Mouse (Mus musculus) CD4-positive helper T cell, adult 2 months (primary cell): Measurements from ENCODE around the gene Txndc17.

Experiments
- DNase-seq: peaks from one replicate; pipeline ENCODE4 v3.0.0-alpha.2; 2012; ENCODE audit warnings: low read depth, missing footprints, low spot score

The Txndc17 gene

DNA sequence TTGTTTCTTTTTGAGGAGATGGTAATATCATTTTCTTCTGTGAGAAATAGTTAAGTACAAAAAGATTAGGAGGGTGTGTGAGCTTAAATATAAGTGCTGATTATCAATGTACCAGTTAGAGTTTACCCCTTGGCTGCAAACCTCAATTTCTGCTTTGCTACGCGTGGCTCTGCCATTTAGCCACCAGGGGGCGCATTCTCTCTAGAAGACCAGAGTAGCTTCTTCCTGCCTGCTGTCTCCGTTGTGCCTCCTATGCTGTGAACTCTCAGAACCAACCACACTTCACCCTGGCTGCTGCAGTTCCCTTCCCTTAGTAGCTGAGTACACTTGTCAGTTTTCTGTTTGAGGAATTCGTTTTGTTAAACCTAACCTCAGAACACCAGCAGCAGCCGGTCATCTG is 13.9 kb downstream of the Txndc17 start:
- peak; percentile 79 for DNase-seq

GRCm38 (mm10) chr11:72223414-72223813 is 16.1 kb downstream of the Txndc17 start:
- DNase-seq, result no peak

GRCm38 (mm10) chr11:72224865-72225264 is 17.5 kb downstream of the Txndc17 start:
- DNase-seq, result peak; percentile 73

DNA sequence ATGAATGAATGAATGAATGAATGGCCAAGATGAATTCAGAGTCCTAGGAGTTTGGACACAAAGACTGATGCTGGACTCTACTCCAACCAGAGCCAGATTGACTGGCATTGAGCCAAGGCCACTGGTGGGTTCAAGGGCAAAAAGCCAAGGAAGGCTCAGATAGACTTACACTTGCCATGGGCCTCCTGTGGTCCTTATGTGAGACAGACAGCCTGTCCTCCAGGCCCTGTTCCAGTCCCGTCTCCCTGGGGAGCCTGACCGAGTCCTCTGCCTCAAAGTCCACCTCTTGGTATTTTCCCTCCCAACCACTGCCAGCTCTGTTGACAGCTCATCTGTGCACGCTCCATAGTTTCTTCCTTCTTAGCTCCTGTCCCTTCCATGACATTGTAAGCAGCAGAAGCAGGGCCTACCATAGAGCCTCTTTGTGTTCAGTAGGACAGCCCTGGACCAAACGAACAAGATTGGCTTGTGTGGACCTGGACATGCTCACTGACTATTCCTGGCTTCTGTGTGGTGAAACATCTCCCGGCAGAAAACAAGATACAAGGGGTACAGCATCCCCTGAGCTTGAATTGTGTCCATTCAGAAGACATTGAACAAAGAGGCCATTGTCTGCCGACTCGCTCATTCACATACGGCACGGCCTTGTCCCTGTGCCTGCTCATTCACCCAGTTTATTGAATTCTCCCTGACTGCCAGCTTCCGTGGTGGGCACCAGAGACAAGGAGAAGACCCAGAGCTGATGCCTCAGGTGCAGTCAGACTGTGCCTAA is 18.9 kb downstream of the Txndc17 start:
- no peak for DNase-seq

GRCm38 (mm10) chr11:72226901-72227300 is 19.6 kb downstream of the Txndc17 start:
- no peak for DNase-seq

- no peak for DNase-seq
These were observed 21.2 kb downstream of the Txndc17 start for GRCm38 (mm10) chr11:72228513-72228912.

- no peak for DNase-seq
These were observed 24.7 kb downstream of the Txndc17 start for GRCm38 (mm10) chr11:72232068-72232467.

- no peak for DNase-seq
These were observed 25.6 kb downstream of the Txndc17 start for GRCm38 (mm10) chr11:72232991-72233390.

DNA sequence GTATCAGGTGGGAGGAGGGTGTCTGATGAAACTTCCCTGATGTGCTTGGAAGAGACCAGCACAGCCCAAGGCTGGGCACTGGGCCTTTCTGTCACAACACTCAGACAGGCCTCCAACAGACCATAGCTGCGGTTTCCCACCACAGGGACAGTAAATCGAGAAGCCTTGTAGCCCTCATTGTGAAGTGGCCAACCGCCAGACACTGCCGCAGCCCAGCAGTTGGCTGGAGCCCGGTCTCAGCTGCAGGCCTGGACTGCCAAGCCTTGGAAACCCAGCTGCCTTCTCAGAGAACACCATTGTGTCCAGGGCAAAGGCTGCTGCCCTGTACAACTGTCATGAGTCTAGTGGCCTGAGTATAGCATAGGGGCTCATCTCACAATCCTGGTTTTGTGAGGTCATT is 26.7 kb downstream of the Txndc17 start:
- DNase-seq, result no peak

DNA sequence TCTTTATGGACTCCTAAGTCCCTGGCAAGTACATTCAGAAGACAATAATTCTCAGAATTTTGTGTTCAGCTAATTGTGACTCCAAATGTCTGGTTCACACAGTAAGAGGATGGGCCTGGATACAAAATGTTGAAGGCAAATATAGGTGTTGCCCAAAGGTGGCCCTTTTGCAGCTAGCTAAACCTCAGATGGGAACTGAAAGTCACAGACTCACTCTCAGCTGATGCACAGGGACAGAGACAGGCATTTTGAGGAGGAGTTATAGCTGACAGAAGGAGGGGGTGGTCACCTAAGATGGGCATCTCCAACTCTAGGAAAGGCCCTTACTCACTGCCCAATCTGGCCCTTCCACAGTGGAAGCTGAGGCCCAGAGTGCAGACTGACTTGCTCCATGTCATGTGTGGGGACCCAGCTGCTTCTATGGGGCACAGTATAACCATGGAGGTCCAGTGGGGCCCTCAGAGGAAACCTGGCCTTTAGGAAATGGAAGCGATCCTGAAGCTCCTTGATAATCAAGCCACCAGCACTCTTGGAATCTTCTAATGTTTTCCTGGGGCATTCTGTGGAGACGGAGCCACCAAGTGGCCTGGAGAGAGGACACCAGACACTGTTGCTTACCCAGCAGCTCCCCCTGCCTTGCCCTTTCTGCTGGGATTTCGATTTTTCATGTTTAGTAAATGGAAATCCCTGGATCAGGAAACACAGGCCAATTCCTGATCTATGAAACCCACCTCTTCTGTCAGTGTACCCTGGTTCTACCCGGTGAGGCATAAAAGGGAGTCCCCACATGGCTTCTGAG is 32.9 kb downstream of the Txndc17 start:
- no peak for DNase-seq

GRCm38 (mm10) chr11:72245196-72245753 is 37.9 kb downstream of the Txndc17 start:
- DNase-seq, result no peak

DNA sequence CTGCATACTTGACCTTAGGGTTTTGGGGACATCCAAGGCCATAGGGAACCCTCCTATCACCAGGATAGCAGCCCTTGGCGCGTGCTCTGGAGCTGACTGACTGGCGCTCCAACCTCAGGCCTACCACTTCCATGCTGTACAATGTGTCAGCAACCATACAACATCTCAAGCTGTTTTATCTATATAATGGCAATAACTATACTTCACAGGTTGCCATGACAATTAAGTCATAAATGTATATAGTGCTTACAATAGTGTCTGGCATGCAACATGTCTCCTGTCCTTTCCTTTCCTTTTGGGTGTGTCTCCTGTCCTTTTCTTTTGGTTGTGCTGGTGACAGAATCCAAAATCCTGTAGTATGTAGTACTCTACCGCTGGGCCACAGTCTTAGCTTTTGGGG is 48.3 kb downstream of the Txndc17 start:
- DNase-seq, result no peak

- DNase-seq, result no peak
These were observed 49.1 kb downstream of the Txndc17 start for GRCm38 (mm10) chr11:72256441-72256840.
